Mouse (Mus musculus): ENCODE measurements around the gene Fgfr2.

DNA sequence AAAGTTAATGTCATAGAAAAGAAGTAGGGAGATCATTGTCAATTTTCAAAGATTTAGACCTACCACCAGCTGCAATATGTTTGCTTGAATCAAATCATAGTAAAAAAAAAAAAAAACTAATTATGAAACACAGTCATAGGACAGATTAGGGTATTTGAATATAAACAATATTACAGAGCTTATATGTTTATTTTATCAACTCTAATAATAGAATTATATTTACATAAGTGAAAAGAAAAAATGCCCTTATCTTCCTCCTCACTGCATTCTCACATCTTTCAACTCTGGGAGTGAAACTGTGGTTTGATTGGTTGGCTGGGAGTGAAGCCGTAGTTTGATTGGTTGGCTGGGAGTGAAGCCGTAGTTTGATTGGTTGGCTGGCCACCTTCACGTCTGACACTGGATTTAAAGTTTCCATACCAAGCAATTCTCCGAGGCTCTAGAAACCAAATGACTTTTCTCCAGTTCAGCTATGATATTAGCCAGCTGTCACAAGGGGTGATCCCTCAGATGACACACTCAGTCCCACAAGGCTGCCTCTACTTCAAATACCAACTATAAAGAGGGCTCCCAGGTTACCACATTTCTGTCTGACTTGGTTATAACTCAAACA, 941.5 kb downstream of the Fgfr2 start:
- TF ChIP-seq CTCF (conservative IDR thresholded peaks at IDR 0.05; ENCODE audit: low read length): no peak
- TF ChIP-seq NANOG (IDR thresholded peaks at IDR 0.05; ENCODE audit: borderline replicate concordance, low read length): no peak

All from E14TG2a.4 (cell line).